Mouse (Mus musculus): ENCODE results near the gene Nrsn2. TPM values are rescaled to one million over a fixed set of nuclear protein-coding genes. Genes with fewer than 3 reads are reported as not detected.

The Nrsn2 gene
- polyA plus RNA-seq, 1 experiment, result not detected

- Histone ChIP-seq H3K36me3 (ENCODE audit: control insufficient read depth, insufficient read depth) (no peaks in the 10 kb centered on the region), H3K79me3 (ENCODE audit: low read depth) (no peaks in the 10 kb centered on the region), H3K27me3 (ENCODE audit: control insufficient read depth, insufficient read depth, insufficient read length) (no peaks in the 10 kb centered on the region), H3ac (ENCODE audit: control insufficient read depth, insufficient read length, low read depth) (no peak overlapping the region), H3K4me3 (ENCODE audit: insufficient read depth, poor library complexity, severe bottlenecking) (no peak overlapping the region), H3K79me2 (ENCODE audit: control insufficient read depth, insufficient read depth) (no peaks in the 10 kb centered on the region)
- TF ChIP-seq MYOD1 (IDR thresholded peaks at IDR 0.05; ENCODE audit: control insufficient read depth, insufficient read length, low read depth) (no peak), CTCF (IDR thresholded peaks at IDR 0.05; ENCODE audit: control insufficient read depth, insufficient read depth, insufficient read length) (no peak), CEBPB (IDR thresholded peaks at IDR 0.05; ENCODE audit: low read depth) (no peak), MYOG (IDR thresholded peaks at IDR 0.05; ENCODE audit: control insufficient read depth, extremely low read depth, insufficient read length) (no peak), MAX (IDR thresholded peaks at IDR 0.05) (no peak), USF1 (IDR thresholded peaks at IDR 0.05; ENCODE audit: low read depth) (no peak), FOSL1 (IDR thresholded peaks at IDR 0.05; ENCODE audit: insufficient read depth, low read length, poor library complexity, severe bottlenecking) (no peak)
These were observed 19.2 kb downstream of the Nrsn2 start for GRCm38 (mm10) chr2:152357254-152357653.

DNA sequence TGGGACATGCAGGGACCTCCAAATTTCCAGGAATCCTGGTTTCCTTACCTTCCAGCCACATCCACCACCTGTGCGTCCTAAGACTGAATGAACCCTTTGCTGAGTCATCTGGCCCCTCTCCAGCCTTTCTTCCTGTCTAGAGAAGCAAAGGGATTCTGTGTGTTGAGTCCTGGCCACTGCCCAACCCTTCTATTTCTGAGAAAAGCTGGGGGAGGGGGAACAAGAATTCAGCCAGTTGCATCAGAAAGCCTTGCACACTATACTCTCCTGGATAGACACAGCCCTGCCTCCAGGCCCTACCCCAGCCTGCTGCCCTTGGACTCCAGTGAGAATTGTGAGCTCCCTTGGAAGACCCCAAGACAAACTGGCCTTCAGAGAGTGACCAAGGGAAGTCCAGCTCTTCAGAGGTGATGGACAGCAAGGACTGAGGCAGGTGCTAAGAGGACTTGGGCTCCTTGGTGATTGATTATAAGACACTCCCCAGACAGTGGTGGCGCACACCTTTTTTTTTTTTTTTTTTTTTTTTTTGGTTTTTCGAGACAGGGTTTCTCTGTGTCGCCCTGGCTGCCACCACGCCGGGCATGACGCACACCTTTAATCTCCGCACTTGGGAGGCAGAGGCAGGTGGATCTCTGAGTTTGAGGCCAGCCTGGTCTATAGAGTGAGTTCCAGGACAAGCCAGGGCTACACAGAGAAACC lies 26.4 kb downstream of the Nrsn2 start:
- H3K79me3 ChIP-seq (ENCODE audit: low read depth), result no peaks in the 10 kb centered on the region
- no peaks in the 10 kb centered on the region for H3K79me2 ChIP-seq (ENCODE audit: control insufficient read depth, insufficient read depth)
- H3K4me3 ChIP-seq (ENCODE audit: insufficient read depth, poor library complexity, severe bottlenecking), result no peak overlapping the region
- no peaks in the 10 kb centered on the region for H3K27me3 ChIP-seq (ENCODE audit: control insufficient read depth, insufficient read depth, insufficient read length)
- no peaks in the 10 kb centered on the region for H3K36me3 ChIP-seq (ENCODE audit: control insufficient read depth, insufficient read depth)
- no peak for TF ChIP-seq MYOG (IDR thresholded peaks at IDR 0.05; ENCODE audit: control insufficient read depth, extremely low read depth, insufficient read length)
- TF ChIP-seq CEBPB (IDR thresholded peaks at IDR 0.05; ENCODE audit: low read depth), result peak; percentile 27
- no peak overlapping the region for H3ac ChIP-seq (ENCODE audit: control insufficient read depth, insufficient read length, low read depth)

GRCm38 (mm10) chr2:152349205-152349604 lies 27.2 kb downstream of the Nrsn2 start:
- Histone ChIP-seq H3K4me3 (ENCODE audit: insufficient read depth, poor library complexity, severe bottlenecking) (no peak overlapping the region), H3ac (ENCODE audit: control insufficient read depth, insufficient read length, low read depth) (no peak overlapping the region), H3K79me2 (ENCODE audit: control insufficient read depth, insufficient read depth) (no peaks in the 10 kb centered on the region), H3K27me3 (ENCODE audit: control insufficient read depth, insufficient read depth, insufficient read length) (no peaks in the 10 kb centered on the region), H3K79me3 (ENCODE audit: low read depth) (no peaks in the 10 kb centered on the region), H3K36me3 (ENCODE audit: control insufficient read depth, insufficient read depth) (no peaks in the 10 kb centered on the region)
- TF ChIP-seq CEBPB (IDR thresholded peaks at IDR 0.05; ENCODE audit: low read depth), result no peak
- no peak for TF ChIP-seq USF1 (IDR thresholded peaks at IDR 0.05; ENCODE audit: low read depth)
- no peak for TF ChIP-seq CTCF (IDR thresholded peaks at IDR 0.05; ENCODE audit: control insufficient read depth, insufficient read depth, insufficient read length)
- TF ChIP-seq MAX (IDR thresholded peaks at IDR 0.05), result no peak
- no peak for TF ChIP-seq FOSL1 (IDR thresholded peaks at IDR 0.05; ENCODE audit: insufficient read depth, low read length, poor library complexity, severe bottlenecking)
- no peak for TF ChIP-seq MYOG (IDR thresholded peaks at IDR 0.05; ENCODE audit: control insufficient read depth, extremely low read depth, insufficient read length)
- no peak for TF ChIP-seq MYOD1 (IDR thresholded peaks at IDR 0.05; ENCODE audit: control insufficient read depth, insufficient read length, low read depth)

GRCm38 (mm10) chr2:152347722-152348121 lies 28.7 kb downstream of the Nrsn2 start:
- H3K79me2 ChIP-seq (ENCODE audit: control insufficient read depth, insufficient read depth), result no peaks in the 10 kb centered on the region
- no peaks in the 10 kb centered on the region for H3K27me3 ChIP-seq (ENCODE audit: control insufficient read depth, insufficient read depth, insufficient read length)
- no peak overlapping the region for H3K4me3 ChIP-seq (ENCODE audit: insufficient read depth, poor library complexity, severe bottlenecking)
- H3K36me3 ChIP-seq (ENCODE audit: control insufficient read depth, insufficient read depth), result no peaks in the 10 kb centered on the region
- no peaks in the 10 kb centered on the region for H3K79me3 ChIP-seq (ENCODE audit: low read depth)
- TF ChIP-seq MAX (IDR thresholded peaks at IDR 0.05), result no peak
- no peak for TF ChIP-seq MYOG (IDR thresholded peaks at IDR 0.05; ENCODE audit: control insufficient read depth, extremely low read depth, insufficient read length)
- TF ChIP-seq CTCF (IDR thresholded peaks at IDR 0.05; ENCODE audit: control insufficient read depth, insufficient read depth, insufficient read length), result no peak
- no peak for TF ChIP-seq CEBPB (IDR thresholded peaks at IDR 0.05; ENCODE audit: low read depth)
- no peak for TF ChIP-seq USF1 (IDR thresholded peaks at IDR 0.05; ENCODE audit: low read depth)
- no peak for TF ChIP-seq FOSL1 (IDR thresholded peaks at IDR 0.05; ENCODE audit: insufficient read depth, low read length, poor library complexity, severe bottlenecking)
- TF ChIP-seq MYOD1 (IDR thresholded peaks at IDR 0.05; ENCODE audit: control insufficient read depth, insufficient read length, low read depth), result no peak
- no peak overlapping the region for H3ac ChIP-seq (ENCODE audit: control insufficient read depth, insufficient read length, low read depth)

DNA sequence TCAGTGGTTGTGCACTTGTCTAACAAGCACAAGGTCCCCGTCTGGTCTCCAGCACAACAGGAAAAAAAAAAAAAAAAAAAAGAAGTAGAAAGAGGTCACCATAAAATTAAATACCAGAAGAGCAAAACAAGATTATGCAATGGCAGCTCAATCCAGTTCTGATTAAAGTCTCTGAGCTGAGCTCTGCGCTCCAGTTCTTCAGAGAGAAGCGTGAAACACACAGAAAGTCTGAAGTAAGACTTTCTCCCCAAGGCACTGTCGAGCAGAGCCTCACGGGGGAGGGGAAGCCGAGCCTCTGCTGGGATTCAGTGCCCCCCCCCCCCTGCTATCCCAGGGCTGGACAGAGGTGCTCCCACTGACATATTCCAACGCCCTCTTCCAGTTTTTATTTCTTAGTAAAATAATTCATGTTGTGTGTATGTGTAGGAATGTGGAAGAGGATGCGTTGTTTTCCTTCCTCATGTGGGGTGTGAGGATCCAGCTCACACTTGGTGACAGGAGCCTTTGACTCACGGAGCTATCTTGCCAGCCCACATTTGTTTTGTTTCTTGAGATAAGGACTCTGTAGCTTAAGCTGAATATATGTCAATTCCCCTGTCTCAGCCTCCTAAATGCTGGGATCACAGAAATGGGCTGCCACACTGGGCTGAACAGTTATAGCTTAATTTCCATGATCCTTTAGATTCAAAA lies 29.5 kb downstream of the Nrsn2 start:
- H3ac ChIP-seq (ENCODE audit: control insufficient read depth, insufficient read length, low read depth), result no peak overlapping the region
- no peaks in the 10 kb centered on the region for H3K79me2 ChIP-seq (ENCODE audit: control insufficient read depth, insufficient read depth)
- no peaks in the 10 kb centered on the region for H3K79me3 ChIP-seq (ENCODE audit: low read depth)
- no peaks in the 10 kb centered on the region for H3K27me3 ChIP-seq (ENCODE audit: control insufficient read depth, insufficient read depth, insufficient read length)
- no peaks in the 10 kb centered on the region for H3K36me3 ChIP-seq (ENCODE audit: control insufficient read depth, insufficient read depth)
- TF ChIP-seq MYOD1 (IDR thresholded peaks at IDR 0.05; ENCODE audit: control insufficient read depth, insufficient read length, low read depth), result no peak
- TF ChIP-seq FOSL1 (IDR thresholded peaks at IDR 0.05; ENCODE audit: insufficient read depth, low read length, poor library complexity, severe bottlenecking), result no peak
- no peak for TF ChIP-seq CEBPB (IDR thresholded peaks at IDR 0.05; ENCODE audit: low read depth)
- TF ChIP-seq USF1 (IDR thresholded peaks at IDR 0.05; ENCODE audit: low read depth), result no peak
- no peak for TF ChIP-seq MYOG (IDR thresholded peaks at IDR 0.05; ENCODE audit: control insufficient read depth, extremely low read depth, insufficient read length)
- no peak for TF ChIP-seq CTCF (IDR thresholded peaks at IDR 0.05; ENCODE audit: control insufficient read depth, insufficient read depth, insufficient read length)
- TF ChIP-seq MAX (IDR thresholded peaks at IDR 0.05), result no peak
- no peak overlapping the region for H3K4me3 ChIP-seq (ENCODE audit: insufficient read depth, poor library complexity, severe bottlenecking)

Measured in C2C12 (cell line).